Mouse (Mus musculus) skeletal muscle tissue, postnatal 0 days (tissue): ENCODE measurements around the gene Fxyd4. TPM values are rescaled to one million over a fixed set of nuclear protein-coding genes. Genes with fewer than 3 reads are reported as not detected.

Experiments
- microRNA-seq, 2 experiments: library from miRNA; unstranded; fragments of <30 nt; microRNA quantifications; one replicate each; pipeline ENCODE4; 2016
- polyA plus RNA-seq: library from polyadenylated mRNA; unstranded; fragments of >200 nt; fragmentation: Nextera tagmentation; extraction: Ambion mirVana; gene quantifications from 2 replicates; pipeline ENCODE4 v1.2.1, GENCODE M21; 2015

Fxyd4 gene
- 1.1 and 1.5 TPM in 2 replicates for polyA plus RNA-seq

GRCm38 (mm10) chr6:117937222-117937932, at the start of gene Fxyd4:
Gene Fxyd4 (minus strand): TSS chr6:117937692.

GRCm38 (mm10) chr6:117900126-117901080, 37.1 kb downstream of the Fxyd4 start, which contains the start of gene Hnrnpf:
Gene Hnrnpf (plus strand): TSS chr6:117900324.

Small RNA genes lying within 50 kb of the gene (microRNA-seq; reads per million reads assigned to microRNA genes)
- gene Gm25535: 0 reads per million in 2 experiments

Other genes starting within 250 kb of the Fxyd4 start
- gene Zfp637, start 96.5 kb downstream of the Fxyd4 start, polyA plus RNA-seq: 63.6 and 67.6 TPM in 2 replicates
- gene Zfp239, start 75.6 kb downstream of the Fxyd4 start, polyA plus RNA-seq: 0.60 and 0.72 TPM in 2 replicates
- gene Hnrnpf, start 37.4 kb downstream of the Fxyd4 start, polyA plus RNA-seq: 199 and 233 TPM in 2 replicates
- gene Rasgef1a, start 73.7 kb upstream of the Fxyd4 start, polyA plus RNA-seq: 0.40 and 0.50 TPM in 2 replicates
- gene Csgalnact2, start 201.4 kb upstream of the Fxyd4 start, polyA plus RNA-seq: 12.7 and 14.1 TPM in 2 replicates